Mouse (Mus musculus): ENCODE results near the gene Cfap61.
A peak's percentile ranks its signal among the peaks of the same experiment; 100 is the strongest.

Gene Cfap61

DNA sequence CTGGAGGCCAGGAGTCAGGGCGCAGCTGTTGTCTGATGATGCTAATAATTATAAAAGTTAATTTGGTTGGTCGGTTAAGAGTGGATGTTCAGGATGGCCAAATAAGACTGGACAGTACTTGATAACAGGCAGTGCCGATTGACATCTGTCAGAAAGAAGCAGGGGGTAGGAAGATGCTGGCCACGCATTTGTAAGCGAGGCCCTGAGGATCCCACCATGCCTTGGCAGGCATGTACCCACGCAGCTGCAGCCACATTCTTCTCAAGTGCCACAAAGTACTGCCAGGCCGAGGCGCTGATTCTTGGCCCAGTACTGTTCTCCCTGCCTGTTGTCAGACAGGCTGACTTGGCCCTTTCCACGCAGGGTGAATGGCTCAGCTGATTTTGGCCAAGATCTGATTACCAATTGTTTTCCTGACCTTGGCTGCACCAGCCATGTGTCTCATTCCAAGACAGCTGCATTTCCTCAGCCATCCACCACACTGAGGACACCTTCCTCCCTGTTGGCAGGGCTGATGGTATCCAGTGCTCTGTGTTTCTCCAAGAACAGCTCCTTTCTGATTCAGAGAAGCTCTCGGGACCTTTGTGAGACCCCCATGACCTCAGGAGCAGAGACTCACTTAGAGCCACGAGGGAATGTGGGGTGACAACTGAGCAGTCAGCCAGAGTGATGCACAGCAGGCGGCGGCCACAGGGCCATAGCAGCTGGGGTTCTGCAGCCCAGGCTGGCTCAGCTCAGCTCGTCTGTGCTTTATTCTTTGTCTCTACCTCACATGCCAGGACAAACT is 233.6 kb downstream of the Cfap61 start:
- DNase-seq: peak; percentile 18

DNA sequence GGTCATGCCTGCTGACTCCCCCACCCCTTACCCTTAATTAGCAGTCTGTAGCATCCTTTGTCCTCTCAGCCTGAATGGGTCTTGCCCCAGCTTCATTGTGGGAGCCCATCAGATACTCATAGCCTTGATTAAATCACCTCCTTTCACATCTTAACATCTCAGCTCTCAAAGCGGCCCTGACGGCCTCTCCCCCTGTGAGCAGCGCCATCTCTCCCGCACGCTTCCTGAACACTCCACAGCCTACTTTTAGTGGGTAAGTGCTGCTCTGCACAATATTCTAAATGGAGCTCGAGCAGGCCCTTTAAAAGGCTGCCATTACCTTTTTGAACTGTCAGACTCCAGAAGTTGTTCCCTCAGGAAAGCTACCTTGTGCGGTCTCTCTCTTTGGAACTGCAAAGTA is 234.9 kb downstream of the Cfap61 start:
- no peak for DNase-seq

DNA sequence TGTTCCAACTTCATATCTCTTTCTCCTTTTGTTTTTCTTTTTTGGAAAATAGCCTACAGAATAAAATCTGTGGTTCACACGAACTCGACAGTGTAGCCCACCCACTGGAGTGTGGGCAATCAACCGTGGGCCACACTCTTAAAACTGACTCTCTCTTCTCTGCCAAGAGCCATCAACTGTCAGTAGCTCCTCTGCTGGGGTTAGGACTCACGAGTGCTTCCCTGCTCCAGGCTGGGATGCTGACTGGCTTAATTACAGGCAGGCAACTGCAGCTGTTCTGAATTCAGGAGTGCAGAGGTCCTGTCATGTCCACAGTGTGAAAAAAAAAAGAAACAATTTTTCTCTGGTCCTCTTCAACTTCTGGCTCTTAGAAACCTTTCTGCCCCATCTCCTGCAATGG is 237.5 kb downstream of the Cfap61 start:
- no peak for DNase-seq

DNA sequence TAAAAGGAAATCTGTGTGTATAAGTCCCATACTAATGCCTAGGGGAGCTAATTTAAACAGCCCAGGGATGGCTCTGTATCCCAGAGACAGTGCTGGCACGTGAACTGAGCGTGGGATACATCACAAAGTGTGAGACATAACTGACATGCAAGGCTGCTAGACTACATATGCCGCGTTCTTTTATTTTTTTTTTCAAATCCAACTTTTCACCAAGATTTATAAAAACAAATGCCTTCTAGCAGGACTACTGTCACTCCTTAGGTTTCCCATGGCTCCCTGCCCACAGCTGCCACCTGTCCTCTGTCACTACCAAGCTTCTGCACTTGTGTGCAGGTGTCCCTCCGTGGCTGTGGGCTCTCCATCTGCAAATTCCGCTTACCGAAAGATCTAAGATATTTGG is 239.6 kb downstream of the Cfap61 start:
- DNase-seq: peak; percentile 61

DNA sequence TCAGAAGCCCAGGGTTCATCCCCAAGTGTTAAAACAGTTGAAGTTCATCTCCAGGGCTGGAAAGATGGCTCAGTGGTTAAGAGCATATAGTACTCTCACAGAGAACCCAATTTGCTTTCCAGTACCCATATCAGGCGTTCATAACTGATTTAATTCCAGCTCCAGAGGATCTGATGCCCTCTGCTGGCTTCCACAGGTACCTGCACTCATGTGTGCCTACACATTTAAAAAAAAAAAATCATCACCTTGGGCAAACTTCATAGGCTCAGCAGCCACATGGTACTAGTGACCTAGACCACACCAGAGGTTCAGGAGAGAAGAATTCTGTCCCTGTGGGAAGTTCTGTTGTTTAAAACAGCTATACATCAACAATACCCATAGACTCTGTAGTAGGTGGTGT is 244.1 kb downstream of the Cfap61 start:
- no peak for DNase-seq

DNA sequence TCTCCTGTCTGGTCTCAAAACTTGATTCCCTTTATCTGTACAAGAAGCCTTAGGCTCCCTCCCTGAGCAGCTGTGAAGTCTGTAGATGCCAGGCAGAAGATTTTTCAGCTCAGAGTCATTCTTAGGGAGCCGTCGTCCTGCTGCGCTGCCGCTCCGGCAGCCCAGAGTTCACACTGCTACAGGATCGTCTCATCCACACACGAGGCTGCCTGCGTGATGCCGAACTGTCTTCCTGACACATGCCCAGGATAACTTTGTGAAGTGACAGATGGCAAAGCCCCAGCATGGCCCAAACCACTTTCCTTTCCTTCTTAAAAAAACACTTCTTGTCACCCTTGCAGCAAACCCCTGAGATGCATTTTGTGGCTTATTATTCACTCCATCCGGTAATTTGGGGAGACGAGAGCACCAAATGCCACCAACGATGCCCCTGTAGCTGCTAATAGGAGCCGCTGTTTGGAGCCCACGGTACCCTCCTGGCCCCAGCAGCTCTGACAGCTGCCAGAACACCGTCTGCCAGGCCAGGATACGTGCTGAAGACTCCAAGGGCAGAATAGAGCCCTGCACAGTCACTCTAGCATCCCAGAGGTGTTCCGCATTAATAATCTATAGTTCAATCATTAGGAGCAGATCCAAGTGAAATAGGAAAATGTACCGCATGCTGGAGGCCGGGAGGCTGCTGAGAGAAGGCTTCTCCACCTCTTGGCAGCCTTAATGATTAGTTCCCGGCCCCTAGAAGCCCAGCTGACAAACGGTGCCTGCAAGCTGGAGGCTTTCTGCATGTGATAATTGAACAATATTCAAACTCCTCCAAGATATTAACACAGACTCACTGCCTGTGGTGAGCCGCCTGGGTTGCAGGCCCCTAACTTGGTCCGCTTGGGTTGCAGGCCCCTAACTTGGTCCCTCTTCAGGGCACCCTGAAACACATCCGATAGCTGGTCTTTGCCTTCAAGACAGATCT is 249.5 kb downstream of the Cfap61 start:
- DNase-seq: no peak

DNA sequence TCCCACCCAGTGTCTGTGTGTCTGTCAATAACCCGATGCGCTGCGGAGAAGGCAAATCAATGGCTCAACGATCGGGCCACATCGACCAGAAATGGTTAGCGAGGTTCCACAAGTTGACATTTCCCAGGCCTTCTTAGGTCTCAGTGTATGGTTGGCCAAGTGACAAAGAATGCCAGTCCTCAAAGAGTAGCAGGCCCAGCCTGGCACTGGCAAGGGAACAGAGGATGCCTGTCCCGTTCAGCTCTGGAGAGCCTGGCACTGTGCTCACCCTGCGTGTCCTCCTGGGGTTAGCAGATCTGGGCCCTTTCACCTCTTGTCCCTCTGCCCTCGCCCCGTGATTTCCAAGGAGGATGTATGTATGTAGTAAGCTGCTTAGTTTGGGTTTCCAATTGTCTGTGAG is 261.5 kb downstream of the Cfap61 start:
- DNase-seq: peak; percentile 70

DNA sequence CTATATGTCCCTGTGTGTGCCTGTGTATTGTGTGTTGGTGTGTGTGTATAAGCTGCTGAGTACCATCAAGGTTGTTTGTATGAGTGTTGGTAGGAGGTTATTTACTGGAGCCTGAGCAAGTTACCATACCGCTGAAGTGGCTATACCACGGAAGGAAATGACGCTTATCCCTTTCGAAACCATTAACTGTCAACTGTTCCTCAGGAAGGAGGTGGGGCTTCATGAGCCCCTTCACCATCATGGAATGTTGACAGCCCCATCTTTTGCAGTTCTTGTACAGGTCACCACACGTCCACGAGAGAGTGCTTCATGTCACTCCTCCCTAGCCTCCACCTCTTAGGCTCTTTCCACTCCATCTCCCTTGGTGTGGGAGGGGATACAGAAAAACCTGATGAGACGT is 263.4 kb downstream of the Cfap61 start:
- DNase-seq: no peak

DNA sequence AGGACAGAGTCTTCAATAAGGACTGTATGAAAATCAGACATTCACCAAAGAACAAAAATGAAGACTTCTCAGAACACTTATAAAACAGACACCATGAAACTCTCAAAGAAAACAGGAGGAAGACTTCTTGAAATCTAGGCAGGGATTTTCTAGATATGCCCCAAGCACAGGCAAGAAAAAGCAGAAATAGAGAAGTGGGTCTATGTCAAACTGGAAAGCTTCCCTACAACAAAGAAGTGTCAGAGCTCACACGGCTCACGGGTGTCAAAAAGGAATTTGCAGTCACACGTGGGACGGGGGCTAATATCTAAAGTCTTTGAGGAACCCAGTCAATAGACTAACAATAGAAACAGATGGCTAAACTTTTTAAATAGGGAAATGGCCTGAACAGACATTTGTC is 276.4 kb downstream of the Cfap61 start:
- no peak for DNase-seq

DNA sequence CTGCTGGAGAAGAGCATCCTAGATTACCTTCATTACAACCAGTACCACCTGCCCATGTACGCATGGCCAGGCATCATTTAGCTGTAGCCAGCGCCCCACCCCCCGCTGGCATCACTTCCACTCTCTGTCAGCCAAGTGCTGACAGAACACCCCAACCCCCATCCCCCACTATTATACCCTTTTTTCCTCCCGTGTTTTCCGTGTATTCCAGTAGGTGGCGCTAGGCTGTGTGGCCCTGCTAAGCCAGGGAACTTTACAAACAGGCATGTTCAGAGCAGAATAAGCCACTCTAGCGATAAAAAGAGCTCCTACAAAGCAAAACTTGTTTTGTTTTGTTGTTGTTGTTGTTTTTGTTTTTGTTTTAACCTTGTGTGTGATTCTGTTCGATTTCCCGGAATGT is 280.1 kb downstream of the Cfap61 start:
- DNase-seq: peak; percentile 37

DNA sequence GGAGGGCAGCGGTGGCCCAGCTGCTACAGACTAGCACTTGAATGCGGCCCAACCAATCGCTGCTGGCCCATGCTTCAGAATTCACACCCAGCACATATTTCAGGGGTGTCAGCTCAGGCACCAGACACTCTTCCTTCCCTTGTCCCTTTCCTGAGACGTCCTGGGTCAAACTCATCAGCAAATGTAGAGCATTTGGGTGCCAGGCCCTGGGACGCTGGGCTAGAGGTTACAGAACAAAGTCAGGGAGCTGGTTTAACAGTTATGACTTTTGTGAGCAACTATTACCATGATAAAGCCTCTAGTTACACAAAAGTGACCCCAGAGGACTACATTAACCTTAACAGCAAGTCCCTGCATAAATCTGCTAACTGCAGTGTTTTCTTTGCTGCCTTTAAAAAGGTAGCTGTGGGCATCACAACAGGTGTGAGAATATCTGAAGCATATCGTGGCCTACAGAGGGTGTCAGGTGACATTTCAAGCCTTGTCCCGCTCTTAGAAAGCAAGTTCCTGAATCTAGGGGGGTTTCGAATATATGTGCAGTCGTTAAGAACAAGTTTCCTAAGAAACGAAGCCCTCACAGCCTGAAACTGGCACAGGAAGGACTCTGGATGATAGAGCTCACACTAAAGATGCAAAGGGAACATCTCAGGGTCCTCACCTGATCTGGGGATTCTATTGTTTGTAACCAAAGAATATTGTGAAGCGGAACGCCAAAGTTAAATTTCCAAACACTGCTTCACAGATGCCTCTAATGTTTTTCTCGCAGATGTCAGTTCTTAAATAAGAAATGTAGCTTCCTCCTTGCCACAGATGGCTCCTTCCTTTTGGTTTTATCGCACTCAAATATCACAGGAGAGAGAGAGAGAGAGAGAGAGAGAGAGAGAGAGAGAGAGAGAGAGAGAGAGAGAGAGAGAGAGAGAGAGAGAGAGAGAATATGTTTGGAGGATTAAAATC is 281.8 kb downstream of the Cfap61 start:
- no peak for DNase-seq

DNA sequence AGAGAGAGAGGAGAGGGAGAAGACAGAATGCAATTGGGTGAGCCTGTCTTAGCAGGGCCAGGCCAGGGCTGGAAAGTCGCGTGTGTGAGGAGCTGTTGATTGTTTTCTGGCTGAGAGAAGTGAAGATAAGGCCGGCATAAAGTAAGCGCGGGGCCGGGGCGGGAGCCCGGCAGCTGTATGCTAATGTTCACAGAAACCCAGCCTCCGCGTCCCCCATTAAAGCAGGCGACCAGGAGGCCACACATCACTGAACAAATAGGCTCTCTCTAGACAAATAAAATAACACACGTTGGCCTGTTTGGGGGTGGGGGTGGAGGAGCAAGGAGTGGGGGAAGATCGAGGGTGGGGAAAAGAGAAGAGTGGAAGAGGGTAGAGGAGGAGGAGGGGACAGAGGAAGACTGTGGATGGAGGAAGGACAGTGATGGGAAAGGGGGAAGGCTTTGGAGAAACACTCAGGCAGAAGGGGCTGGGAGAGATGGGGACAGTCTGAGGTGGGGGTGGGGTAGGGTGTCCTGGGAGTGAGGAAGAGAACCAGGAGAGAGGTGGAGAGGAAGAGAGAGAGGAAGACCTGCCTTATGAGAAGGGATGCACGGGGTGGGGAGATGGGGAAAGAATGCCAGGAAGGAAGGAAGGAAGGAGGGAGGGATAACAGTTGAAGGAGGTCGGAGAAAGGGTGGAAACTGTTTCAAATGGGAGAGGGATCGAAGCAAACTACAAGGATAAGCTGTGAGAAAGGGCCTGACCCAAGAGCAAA is 282.8 kb downstream of the Cfap61 start:
- DNase-seq: no peak

DNA sequence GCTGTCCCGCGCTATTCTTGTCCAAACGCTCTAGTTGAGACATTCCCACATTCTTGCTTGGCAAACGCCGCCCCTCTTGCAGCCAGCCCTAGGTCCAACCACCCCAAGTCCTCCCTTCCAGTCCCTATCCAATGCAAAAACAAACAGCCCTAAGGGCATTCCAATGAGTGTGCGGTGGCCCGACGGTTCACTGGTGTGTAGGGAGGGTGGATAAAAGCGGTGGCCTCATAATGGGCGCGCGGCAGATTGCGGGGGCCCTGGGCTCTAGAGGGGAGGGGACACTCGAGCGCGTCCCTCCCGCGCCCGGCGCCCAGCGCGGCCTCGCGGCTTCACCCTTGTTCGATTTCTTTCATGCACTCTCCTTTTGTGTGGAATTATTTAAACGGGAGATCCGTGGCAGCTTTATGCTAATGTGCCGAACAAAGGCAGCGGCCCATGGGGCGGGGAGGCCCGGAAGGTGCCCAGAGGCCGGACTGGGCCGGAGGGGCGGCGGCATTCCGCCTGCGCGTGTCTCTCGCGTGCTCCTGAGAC is 283.6 kb downstream of the Cfap61 start:
- no peak for DNase-seq

DNA sequence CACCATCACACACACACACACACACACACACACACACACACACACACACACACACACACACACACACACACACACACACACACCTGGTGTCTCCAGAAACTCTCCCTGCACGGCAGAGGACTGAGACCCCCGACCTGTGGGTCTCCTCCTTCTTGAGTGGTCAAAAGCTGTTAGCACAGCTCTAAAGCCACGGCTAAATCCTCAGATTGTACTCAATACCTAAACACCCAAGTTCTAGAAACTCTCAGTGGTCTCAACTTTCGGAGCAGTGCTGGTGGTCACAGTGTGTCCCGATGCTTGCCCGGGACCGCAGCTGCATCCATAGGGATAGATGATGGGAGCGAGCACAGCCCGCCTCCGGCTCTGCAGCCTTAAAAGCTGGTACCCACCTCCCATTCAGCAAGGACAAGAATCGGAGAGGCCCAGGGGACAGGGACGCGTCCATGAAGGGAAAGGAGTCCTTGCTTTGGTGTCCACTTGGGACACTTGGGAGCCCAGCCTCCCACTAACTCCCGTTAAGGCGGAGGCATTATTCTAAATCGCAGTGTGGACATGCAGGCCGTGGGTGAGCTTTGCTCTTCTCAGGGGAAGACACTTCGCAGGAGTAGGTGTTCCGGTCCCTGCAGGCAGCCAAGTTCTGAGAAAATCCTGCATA is 284.4 kb downstream of the Cfap61 start:
- DNase-seq: no peak

DNA sequence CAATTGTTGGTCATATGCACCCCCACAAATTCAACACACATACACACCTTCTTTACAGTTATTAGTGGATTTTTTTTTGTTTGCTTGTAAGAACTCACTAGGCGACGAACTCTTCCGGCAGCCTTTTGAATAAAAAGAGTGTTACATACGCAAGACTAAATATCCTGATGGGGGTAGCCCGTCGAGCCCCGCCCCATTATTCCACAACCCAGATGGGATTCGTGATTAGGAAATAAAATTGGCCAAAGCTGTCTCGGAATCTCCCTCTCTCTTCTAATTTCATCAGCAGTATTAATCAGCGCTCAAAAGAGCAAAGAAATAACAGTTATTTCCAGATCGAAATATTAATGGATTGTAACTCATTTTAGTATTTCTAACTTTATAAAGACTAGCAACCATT is 285.2 kb downstream of the Cfap61 start:
- DNase-seq: no peak

DNA sequence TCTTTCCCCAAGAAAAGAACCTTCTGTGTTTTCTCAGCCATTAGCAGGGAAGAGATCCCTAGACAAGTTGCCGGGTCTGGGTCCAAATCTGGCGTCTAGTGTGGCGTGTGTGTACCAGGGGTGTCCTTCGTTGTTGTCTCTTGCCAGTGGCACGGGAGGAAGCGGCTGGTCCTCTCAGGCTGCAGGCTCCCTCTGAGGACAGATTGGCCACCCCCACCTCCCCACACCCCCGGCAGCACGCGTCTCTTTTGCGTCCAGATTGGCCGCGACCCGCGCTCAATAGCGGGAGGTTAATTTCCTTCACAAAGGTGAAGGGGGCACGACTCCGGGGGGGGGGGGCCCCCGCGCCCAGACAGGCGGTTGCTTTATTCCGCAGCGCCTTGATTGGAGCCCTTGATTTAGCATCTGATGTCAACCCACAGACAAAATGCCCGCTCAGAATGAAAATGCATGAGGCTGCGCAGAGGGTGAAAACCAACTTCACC is 286.0 kb downstream of the Cfap61 start:
- DNase-seq: no peak

DNA sequence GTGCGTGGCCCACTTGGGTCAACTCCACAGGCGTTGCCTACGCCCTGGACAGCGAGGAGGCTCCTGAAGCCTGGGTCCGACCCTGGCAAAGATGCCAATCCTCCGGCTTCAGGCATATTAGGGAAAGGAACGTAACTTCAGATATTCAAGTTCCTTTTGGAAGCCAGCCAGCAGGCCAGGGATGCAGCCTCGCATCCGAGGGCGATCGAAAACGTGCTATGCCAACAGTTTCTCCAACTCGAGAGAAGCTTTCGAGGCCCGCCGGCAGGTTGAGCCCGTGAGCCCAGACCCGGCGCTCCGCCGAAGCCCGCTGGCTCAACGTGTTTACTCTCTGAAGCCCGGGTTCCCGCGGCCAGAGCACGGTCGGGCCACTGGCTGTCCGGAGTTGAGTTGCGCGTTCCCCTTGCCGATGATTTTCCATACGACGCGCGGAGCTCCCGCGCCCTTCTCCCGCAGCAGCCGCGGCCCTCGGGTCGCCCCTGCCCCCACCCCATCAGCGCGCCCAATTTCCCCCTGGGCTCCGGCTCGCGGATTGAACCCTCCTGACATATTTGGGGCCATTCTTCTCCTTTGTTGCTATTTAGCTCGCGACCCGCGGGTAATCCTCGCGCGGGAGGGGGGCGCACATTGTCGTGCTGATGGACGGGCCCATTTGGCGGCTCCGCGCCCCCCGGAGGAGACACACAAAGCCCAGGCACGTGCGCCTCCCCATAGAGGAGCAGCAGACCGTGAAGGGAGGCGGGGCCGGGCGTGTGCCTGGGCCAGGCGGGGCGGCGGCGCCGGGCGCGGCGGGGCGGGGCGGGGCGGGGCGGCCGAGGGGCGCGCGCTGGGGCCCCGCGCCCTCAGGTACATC is 286.7 kb downstream of the Cfap61 start, which contains the start of gene Insm1:
Gene Insm1 (plus strand): TSS at position 846 of the 853 bp plus-strand sequence.
- DNase-seq: peak; percentile 39

DNA sequence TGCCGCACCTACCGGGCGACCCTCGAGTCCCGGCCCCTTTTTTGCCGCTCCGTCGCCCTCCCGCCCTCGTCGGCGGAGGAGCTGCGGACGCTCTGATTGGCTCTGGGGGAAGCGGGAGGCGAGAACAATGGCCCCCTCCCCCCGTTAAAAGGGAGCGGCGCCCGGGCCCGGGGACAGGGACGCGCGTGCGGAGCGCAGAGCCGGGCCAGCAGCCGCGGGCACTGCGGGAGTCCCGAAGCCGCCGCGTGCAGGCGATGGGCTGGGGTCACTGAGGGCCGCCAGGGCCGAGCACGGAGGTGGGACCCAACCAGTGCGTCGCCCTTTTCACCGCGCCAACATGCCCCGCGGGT is 287.3 kb downstream of the Cfap61 start:
- DNase-seq: peak; percentile 36

DNA sequence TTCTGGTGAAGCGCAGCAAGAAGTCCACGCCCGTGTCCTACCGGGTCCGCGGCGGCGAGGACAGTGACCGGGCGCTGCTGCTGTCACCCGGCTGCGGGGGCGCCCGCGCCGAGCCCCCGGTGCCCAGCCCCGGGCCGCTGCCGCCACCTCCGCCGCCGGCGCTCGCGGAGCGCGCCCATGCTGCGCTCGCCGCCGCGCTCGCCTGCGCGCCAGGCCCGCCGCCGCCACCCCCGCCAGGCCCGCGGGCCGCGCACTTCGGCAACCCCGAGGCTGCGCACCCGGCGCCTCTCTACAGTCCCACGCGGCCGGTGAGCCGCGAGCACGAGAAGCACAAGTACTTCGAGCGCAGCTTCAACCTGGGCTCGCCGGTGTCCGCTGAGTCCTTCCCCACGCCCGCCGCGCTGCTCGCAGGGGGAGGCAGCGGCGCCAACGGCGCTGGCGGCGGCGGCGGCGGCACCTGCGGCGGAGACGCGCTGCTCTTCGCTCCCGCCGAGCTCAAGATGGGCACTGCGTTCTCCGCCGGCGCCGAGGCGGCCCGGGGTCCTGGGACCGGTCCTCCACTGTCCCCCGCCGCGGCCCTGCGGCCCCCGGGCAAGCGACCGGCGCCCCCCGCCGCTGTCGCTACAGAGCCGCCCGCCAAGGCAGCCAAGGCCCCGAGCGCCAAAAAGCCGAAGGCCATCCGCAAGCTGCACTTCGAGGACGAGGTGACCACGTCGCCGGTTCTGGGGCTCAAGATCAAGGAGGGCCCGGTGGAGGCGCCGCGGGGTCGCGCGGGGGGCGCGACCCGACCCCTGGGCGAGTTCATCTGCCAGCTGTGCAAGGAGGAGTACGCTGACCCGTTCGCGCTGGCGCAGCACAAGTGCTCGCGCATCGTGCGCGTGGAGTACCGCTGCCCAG is 287.9 kb downstream of the Cfap61 start:
- DNase-seq: no peak
